Mouse (Mus musculus): ENCODE data around the gene Zscan10. TPM values are rescaled to one million over a fixed set of nuclear protein-coding genes. Genes with fewer than 3 reads are reported as not detected.
"Not testable (repeated sequence)": the region's sequence is repeated elsewhere in the genome, so short reads cannot be mapped to it uniquely, and the experiment has no call there.

The Zscan10 gene
- total RNA-seq, 2 experiments from 2014 or later, result not detected

DNA sequence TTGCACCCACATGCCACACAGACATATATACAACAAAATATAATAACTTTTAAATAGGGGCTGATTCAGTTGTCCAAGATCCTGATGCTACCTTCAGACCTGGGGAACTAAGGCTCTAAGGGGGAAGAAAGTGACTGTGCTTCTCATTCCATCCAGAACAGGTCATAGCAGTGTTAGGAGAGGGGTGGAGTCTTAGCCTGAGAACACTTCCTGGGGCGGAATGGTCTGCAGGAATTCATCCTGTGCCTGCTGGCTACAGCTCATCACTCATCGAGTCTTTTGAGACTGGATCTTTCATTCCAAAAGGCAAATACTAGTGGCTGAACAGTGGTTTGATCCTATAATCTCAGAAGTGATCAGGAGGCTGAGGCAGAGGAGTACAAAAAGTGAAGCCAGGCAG is 13.4 kb upstream of the Zscan10 start:
- no peak for DNase-seq

DNA sequence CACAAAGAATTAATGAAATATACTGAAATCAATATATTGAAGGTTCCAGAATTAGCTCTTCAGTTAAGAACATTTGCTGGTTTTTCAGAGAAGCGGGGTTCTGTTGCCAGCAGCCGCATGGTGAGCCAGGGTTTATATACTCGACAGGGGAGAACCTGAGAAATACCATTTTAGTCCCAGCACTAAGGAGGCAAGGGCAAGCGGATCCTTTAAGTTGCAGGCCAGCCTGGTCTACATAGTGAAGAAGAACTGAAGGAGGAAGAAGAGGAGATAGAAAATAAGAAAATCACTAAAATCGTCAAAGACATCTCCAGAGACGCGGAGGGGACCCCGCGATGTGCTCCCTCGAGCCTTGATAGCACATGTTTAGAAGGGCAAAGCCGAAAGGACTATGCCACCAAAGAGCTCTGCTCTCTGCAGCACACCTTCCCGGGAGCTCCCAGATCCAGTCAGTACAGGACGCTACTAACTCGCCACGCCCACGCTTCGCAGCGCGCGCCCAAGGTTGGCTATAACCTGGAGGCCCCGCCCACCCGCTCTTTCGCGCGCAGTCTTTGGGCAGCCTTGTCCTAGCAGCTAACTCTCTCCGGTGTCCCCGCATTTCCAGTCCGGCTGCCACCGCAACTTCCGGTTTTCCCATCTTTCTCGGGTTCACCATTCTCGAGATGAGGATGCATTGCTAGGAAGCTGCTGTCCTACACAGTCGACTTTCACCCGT is 8.3 kb upstream of the Zscan10 start:
- DNase-seq, result peak; percentile 92

DNA sequence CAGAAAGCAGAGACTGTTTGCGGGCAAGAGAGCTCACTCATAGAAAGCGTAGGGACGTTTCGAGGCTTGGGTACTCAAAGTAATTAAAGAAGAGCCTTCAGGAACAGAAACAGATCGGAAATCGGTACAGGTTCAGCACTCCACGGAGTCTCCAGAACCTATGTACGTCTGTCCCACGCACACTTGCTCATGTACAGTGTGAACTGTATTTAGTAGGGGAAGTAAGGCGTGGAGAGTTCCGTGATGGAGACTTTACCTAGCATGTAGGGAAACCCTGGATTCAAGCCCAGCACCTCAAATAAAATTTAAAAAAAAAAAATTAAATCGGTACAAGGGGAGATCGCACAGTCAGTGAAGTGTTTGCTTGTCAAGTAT is 7.7 kb upstream of the Zscan10 start:
- DNase-seq, result no peak

DNA sequence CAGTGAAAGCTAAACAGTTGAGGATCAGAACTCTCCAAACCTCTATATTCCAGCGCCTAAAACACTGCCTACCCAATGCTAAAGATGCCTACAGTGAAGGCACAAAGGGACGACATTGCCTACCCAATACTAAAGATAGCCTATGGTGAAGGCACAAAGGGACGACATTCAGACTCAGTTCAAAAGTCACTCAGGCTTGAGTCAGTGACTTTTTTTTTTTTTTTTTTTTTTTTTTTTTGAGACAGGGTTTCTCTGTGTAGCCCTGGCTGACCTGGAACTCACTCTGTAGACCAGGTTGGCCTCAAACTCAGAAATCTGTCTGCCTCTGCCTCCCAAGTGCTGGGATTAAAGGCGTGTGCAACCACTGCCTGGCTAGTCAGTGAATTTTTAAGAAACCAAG is 5.5 kb upstream of the Zscan10 start:
- DNase-seq, result not testable (repeated sequence)

DNA sequence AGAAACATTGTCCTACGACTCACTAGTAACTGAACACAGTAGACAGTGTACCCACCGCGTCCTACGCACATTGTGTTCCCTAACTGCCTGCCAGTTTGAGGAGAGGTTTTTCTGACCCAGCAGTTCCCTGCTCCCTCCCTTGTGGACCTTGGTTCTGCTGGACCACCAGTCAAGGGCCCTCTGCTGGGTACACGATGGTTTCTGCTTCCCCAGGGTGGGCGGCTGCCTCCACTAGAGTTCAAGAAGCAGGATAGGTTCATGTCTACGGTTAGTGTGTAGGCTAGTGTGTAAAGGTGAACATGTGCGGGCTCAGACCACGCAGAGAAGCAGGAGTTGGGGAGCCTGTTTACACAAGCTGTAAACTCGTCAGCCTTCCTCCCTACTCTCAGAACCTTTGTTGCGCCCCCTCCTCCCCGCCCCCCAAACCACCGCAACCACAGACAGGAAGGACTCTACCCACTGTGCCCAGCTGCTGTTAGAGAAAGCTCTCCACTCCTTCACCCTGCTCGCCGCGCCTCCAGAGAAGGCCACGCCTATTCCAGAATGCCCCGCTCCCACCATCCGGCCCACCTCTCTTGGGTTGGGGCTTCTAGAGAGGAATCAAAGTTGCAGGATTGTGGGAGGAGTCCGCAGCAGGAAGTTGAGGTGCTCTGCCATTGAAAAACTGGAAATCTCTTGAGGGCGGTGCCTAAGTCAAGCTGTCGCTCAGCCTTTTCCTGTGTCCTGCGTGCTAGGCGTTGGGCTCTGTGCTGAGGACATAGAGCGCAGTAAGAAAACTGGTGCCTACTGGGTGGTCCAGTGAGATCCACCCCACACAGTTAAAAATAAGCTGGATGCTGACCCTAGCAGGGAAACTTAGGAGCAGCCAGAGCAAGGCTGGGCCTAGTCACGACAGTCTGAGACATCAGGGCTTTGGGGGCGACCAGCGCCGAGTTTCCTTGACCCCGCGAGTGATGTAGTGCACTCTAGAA is 1.8 kb upstream of the Zscan10 start, which contains the start of gene Zfp13:
TSS of gene Zfp13 (minus strand) at position 906 of the 971 bp plus-strand sequence.
- peak; percentile 70 for DNase-seq

DNA sequence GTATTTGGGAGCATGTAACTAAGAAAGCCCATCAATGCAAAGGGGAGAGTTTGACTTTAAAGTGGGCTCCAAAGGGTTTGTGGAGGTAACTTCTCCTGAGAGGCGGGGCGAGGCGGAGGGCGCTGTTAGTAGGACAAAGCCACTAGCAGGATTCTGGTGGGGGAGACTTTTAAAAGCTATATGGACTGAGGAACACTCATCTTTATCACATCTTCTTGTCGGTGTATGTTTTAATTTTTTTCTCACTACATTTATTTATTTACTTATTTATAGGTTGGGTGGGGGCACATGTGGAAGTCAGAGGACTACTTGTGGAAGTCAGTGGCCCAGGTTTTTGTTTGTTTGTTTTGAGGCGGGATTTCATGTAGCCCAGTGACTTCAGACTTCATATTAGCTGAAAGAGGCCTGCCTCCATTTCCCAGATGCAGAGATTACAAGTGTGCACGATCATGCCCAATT is 1.0 kb upstream of the Zscan10 start:
- DNase-seq, result no peak

DNA sequence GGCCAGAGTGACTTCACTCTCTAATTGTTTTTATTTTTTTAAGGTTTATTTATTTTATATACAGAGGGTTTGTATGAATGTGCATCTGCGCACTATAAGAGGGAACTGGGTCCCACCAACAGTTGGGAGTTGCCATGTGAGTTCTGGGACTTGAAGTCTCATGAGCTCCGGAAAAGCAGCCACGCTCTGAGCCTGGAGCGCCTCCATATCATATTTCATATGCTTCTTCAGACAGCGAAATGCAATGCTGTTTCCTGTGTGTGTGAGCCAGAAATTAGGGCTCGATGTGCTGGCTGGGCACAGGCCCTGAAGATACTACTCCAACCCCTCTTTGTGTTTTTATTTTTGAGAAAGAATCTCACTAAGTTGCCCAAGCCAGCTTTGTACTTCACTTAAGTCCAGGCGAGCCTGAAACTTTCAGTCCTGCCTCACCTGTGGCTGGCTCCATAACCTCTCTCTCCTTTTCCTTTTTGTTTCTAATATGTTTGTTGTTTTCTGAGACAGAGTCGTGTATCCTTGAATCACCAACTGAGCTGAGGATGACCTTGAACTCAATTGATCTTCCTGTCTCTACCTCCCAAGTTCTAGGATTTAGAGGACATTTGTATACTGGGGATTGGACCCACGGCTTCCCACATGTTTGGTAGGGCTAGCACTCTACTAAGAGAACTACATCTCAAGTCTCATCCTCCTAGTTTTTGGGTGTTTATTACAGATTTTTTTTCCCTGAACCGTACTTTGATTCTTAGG is 1.4 kb downstream of the Zscan10 start:
- DNase-seq, result no peak

DNA sequence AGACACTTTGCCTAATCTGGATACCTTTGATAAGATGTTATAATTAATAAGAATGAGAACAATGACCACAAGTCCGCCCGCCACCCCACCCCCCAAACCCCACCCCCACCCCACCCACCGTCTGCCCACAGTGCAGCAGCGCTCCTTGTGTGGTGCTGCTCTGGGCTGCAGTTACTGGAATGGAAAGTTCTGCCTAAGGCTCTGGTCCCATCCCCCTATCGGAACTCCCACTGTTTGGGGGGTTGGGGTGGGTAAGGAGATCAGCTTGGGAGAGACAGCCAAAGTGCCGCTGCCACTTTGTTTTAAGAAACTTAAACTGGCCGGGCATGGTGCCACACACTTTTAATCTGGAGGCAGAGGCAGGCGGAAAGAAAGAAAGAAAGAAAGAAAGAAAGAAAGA is 2.4 kb downstream of the Zscan10 start:
- no peak for DNase-seq

DNA sequence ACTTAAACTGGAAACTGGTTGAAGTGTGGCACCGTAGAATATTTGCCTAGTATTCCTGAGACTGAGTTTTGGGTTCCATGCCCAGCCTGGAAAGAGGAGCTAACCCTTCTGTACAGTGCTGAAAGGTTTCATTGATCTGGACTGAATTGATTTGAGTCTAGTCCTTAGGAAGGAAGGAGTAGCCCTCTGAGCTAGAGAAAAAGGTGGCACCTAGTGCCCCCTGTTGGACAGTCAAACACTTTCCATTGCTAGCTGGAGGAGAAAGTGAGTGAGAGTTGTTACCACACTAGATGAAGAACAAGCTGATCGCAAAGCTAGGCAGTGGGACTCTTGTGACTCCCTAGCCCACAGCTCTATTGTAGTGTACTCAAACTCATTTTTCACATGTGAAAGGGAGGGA is 2.9 kb downstream of the Zscan10 start:
- no peak for DNase-seq

DNA sequence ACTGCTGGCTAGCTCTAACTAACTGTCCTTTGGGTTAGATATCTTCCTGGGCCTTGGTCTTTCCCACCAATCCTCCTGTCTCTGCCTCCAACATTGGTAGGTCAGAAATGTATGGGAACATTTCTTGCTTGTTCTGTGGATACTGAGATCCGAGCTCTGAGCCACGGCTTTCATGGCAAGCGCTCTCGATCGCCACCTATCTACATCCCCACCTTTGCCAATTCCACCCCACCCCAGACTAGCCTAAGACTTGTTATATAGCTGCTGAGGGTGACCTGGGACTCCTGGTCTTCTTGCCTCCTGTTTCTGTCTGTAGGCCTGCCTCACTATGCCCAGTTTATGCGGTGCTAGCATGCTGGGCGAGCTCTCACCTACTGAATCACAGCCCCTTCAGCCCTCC is 3.7 kb downstream of the Zscan10 start:
- no peak for DNase-seq

DNA sequence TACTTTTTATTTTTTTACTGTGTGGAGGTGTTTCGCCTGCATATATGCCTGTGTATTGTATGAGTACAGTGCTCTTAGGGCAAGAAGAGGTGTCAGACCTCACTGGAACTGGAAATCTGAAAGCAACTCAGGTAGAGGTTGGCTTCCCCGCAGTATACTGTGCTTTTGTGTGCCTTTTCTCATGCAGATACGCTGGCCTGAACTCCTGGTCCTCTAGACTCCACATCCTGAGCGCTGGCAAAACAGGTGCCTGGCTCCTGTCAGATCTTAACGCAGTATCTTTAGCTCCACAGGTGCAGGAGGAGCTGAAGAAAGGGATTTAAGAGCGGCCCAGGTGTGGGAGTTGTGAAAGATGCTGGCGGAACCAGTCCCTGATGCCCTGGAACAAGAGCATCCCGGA is 4.6 kb downstream of the Zscan10 start:
- no peak for DNase-seq

DNA sequence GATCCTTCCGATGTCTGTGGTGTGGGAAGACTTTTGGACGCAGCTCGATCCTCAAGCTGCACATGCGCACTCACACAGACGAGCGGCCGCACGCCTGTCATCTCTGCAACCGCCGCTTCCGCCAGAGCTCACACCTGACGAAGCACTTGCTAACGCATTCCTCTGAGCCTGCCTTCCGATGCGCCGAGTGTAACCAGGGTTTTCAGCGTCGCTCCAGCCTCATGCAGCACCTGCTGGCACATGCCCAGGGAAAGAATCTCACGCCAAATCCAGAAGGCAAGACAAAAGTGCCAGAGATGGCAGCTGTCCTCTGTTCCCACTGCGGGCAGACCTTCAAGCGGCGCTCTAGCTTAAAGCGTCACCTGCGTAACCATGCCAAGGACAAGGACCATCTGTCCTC is 9.0 kb downstream of the Zscan10 start:
- DNase-seq, result no peak

DNA sequence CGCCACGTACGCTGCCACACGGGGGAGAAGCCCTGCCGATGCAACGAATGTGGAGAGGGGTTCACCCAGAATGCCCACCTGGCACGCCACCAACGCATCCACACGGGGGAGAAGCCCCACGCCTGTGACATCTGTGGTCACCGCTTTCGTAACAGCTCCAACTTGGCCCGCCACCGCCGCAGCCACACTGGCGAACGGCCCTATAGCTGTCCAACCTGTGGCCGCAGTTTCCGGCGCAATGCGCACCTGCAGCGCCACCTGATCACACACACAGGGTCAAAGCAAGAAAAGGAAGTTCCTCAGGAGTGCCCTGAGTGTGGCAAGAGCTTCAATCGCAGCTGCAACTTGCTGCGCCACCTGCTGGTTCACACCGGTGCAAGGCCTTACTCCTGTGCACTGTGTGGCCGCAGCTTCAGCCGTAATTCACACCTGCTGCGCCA is 9.7 kb downstream of the Zscan10 start:
- peak; percentile 57 for DNase-seq

DNA sequence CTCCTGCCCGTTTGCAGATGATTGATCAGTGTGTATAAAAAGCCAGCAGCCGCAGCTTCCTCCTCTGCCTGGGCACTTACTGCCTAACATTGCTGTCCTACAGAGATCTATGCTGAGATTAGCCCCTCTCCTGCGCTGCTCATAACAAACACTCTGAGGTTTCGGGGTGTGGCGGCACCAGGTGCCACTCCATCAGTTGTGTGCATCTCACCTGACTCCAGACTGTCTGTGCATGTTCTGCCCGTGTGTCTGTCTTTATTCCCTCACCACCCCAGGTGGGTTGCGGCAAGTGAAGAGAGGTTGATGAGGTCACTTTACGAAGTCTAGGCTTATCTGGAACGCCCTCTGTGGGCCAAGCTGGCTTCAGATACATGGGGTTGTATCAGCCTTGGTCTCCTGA is 16.4 kb downstream of the Zscan10 start:
- DNase-seq, result no peak

DNA sequence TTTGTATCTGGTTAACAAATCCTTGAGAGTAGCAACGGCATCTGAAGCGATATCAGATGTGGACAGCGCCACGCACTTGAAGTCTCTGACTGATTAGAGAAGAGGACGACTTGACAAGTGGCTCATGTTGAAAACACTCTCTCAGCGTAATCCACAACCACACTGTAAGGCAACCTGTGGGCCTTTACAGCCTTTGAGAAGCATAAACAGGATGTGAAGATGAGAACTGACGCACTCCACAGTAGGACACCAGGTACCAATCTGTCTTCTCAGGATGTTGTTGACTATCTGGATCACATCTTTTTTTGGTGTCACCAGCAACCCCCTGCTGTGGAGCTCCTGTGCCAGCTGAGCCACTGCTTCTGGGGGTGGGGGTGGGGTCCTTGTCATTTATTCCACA is 19.7 kb downstream of the Zscan10 start:
- DNase-seq, result no peak

DNA sequence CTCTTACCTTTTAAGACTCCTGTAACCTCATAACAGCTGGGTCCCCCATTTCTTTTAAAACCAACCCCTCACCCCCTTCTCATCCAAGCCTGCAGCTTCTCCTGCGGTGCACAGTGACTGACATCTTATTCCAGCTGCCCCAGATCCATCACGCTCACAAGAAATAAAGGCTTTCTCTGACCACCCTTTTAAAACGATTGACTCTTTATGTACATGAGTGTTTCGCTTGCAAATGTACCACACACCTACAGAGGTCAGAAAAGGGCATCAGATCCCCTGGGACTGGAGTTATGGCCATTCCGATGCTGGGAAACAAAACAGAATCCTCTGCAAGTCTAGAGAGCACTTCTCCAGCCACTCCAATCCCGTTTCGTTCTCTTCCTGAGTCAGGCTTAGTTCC is 27.2 kb downstream of the Zscan10 start:
- no peak for DNase-seq

DNA sequence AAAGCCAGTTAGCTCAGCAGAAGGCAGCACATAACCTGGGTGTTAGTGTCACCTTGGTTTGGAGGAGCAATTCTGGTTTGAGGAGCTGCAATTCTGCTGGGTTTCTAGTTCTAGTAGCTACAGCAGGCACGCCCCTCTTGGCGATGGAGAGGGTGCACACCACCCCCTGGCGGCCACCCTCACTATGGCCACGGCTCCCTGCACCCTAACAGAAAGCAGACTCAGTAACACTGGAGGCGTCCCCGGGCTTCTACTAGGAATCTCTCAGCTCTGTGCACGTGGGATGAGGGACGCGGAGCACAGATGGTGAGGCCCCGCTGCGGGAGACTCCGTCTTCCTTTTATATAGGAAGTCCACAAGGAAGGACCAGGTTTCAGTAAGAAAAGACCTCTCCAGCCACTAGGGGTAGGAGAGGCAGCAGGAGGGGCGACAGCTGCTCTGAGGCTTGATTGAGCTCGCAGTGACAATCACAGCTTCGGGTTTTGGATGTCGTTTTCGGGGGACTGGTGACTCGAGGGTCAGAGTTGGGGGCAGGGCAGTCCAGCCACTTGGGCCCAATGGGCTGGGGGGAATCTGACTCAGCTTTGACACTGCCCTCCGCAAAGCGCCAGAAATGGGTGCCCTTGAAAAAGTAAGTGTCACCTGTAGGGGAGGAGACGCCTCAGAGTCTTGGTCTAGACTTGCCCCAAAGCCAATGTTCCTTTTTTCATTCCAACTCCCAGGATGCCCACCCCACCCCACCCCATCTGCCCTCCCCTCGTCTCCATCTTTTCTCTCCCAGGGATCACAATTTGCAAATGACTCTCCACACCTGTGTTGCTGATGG is 29.8 kb downstream of the Zscan10 start:
- DNase-seq, result peak; percentile 86

DNA sequence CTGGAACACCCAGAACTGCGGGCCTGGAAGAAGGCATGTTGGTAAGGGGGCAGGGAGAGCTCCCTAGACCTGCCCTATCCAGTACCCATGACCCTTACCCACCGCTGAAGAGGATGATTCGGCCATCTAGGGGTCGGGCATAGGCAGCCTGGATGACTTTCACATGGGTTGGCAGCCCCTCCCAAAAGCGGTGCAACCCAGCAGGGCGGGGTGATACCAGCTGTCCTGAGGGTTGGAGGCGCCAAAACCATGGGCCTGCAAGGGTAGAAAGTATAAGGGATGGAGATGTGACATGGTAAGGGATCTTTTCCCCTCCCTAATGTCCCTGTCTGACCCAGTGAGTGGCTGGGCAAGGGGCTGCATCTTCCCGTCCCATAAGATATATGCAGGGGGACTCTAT is 30.6 kb downstream of the Zscan10 start:
- no peak for DNase-seq

DNA sequence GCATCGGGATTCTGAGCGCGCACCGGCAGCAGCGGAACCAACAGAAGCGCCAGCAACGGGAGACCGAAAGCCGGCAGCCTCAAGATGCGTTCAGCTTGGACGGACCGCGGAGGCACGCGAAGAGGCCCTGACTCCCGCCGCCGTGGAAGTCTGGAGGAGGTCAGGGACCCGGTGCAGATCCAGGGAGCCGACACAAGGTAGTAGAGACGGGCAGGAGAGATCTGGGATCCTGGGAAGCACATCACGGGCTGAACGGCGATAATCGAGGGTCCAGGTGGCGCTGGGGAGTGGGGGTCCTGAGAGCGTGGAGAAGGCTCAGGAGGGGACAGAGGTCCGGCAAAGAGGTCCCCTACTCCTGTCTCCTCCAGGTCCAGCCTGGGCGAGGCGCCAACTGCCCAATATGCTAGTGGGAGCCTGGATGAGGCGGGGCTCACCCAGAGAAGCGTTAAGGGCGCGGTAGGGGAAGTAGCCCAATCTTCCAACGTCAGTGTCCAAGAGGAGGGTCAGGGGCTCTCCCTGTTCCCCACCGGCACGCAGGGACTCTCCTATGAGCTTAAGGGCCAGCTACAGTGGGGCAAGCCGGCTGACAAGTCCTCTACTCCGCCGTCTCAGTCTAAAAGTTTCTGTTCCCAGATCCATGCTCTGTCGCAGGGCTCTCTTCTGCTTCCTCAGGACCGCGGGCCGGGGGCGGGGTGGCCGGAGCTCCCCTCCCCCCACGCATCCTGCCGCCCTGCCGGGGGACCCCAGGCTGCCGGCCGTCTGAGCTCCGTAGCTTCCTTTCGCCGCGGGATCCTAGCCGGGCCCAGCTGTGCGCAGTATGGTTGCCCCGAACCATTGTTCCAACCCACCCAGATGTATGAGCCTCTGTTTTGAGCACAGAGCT is 44.2 kb downstream of the Zscan10 start, which contains the start of gene Mmp25:
TSS of gene Mmp25 (minus strand) at position 665 of the 883 bp plus-strand sequence.
- peak; percentile 40 for DNase-seq

DNA sequence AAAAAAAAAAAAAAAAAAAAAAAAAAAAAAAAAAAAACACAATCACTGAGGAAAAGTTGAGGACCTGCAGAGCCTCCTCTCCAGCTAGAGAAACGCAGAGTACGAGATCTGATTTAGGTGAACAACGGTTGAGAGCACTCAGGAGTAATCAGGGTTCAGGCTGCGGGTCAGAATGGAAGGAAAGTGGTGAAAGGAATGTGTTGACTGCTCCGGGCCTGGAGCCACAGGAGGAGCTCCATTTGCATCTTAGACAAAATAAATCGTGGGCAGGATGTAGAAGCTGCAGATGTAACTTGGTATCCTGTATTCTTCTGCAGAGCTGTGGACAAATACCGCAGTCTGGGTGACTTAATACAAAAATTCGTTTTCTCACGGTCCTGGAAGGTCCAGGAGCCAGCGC is 45.2 kb downstream of the Zscan10 start:
- DNase-seq, result no peak
